Mouse (Mus musculus) embryonic facial prominence, embryonic 14.5 days (tissue): ENCODE data around the gene Lpcat2b. TPM values are rescaled to one million over a fixed set of nuclear protein-coding genes. Genes with fewer than 3 reads are reported as not detected.

Experiments used
- ATAC-seq: fragments of 200-750 bp; cut with Nextera tagmentation; 2 replicates; pipeline ENCODE4 v1.8.0; 2017; ENCODE audit warnings: low read depth, moderate number of reproducible peaks, moderate TSS enrichment
- DNase-seq: peaks from one replicate; pipeline ENCODE4 v3.0.0-alpha.2; 2015; ENCODE audit warnings: low spot score
- H3K27ac ChIP-seq: fragments of 300-500 bp; sonication (generic); replicated peaks from 2 replicates; pipeline ENCODE4 v1.5.1; 2014; ENCODE audit warnings: low read depth, mild to moderate bottlenecking, low read length, moderate library complexity
- H3K27me3 ChIP-seq: fragments of 300-500 bp; sonication (generic); replicated peaks from 2 replicates; pipeline ENCODE4 v1.6.1; 2014; ENCODE audit warnings: low read length; ENCODE audit not compliant: control insufficient read depth, insufficient read depth
- H3K36me3 ChIP-seq: fragments of 300-500 bp; sonication (generic); 2 replicates; pipeline ENCODE4 v1.6.1; 2014; ENCODE audit warnings: low read length, mixed read lengths; ENCODE audit not compliant: control insufficient read depth, insufficient read depth
- H3K4me1 ChIP-seq: fragments of 300-500 bp; sonication (generic); 2 replicates; pipeline ENCODE4 v1.6.1; 2014; ENCODE audit warnings: antibody characterized with exemption, low read length; ENCODE audit not compliant: control insufficient read depth, insufficient read depth
- H3K4me2 ChIP-seq: fragments of 300-500 bp; sonication (generic); 2 replicates; pipeline ENCODE4 v1.6.1; 2014; ENCODE audit warnings: low read depth, mild to moderate bottlenecking, low read length, moderate library complexity, mixed read lengths
- H3K4me3 ChIP-seq: fragments of 300-500 bp; sonication (generic); 2 replicates; pipeline ENCODE4 v1.5.1; 2014; ENCODE audit warnings: low read depth, mild to moderate bottlenecking, low read length
- H3K9ac ChIP-seq: fragments of 300-500 bp; sonication (generic); 2 replicates; pipeline ENCODE4 v1.6.1; 2014; ENCODE audit warnings: low read depth, mild to moderate bottlenecking, low read length, moderate library complexity, mixed read lengths
- H3K9me3 ChIP-seq: fragments of 300-500 bp; sonication (generic); 2 replicates; pipeline ENCODE4 v1.6.1; 2016; ENCODE audit warnings: low read length; ENCODE audit not compliant: control insufficient read depth
- WGBS: fragments of 180-500 bp; shearing (Covaris S2); extraction: QIAGEN DNeasy Blood & Tissue Kit; methylation state at CpG from one replicate; pipeline ENCODE4 v1.1.7; 2014; 5-methylcytosine and 5-hydroxymethylcytosine counted together
- polyA plus RNA-seq: library from polyadenylated mRNA; unstranded; fragments of >200 nt; fragmentation: Nextera tagmentation; extraction: Ambion mirVana; gene quantifications from 2 replicates; pipeline ENCODE4 v1.2.1, GENCODE M21; 2014

Lpcat2b gene
- polyA plus RNA-seq, 1 experiment from 2014 or later, result not detected

- H3K27me3 ChIP-seq, result peaks cover 29% of the 10 kb centered on the region
- H3K36me3 ChIP-seq, result no peaks in the 10 kb centered on the region
- H3K4me3 ChIP-seq, result no peak overlapping the region
- H3K9ac ChIP-seq, result no peak overlapping the region
- no peak overlapping the region for H3K27ac ChIP-seq
- no peak overlapping the region for H3K4me2 ChIP-seq
- DNase-seq (no peak), ATAC-seq (no peak)
- H3K9me3 ChIP-seq, result no peaks in the 10 kb centered on the region
- H3K4me1 ChIP-seq, result no peaks in the 10 kb centered on the region
- 80% methylated on average over 4 of the region's 4 CpGs for WGBS
Observed at GRCm38 (mm10) chr5:107405361-107405760, 26.0 kb upstream of the Lpcat2b start.

- Histone ChIP-seq H3K27me3 (0 out of 2 replicates have a peak, but pooled peaks cover 5% of the 10 kb centered on the region), H3K27ac (no peak overlapping the region), H3K36me3 (no peaks in the 10 kb centered on the region), H3K4me1 (no peaks in the 10 kb centered on the region), H3K9ac (no peak overlapping the region), H3K4me2 (no peak overlapping the region), H3K9me3 (no peaks in the 10 kb centered on the region), H3K4me3 (no peak overlapping the region)
- no peak for ATAC-seq
- DNase-seq, result no peak
- 81% methylated on average over 1 of the region's 1 CpGs for WGBS
Observed at GRCm38 (mm10) chr5:107410305-107410704, 21.0 kb upstream of the Lpcat2b start.

GRCm38 (mm10) chr5:107411326-107411725 lies 20.0 kb upstream of the Lpcat2b start:
- Histone ChIP-seq H3K9ac (no peak overlapping the region), H3K4me3 (no peak overlapping the region), H3K9me3 (no peaks in the 10 kb centered on the region), H3K27ac (peak overlapping the region; percentile 28; the same call in 1 of the 2 replicates), H3K4me1 (no peaks in the 10 kb centered on the region), H3K4me2 (0 out of 2 replicates have a peak overlapping the region, but pooled peaks have one; percentile 4), H3K27me3 (no peaks in the 10 kb centered on the region), H3K36me3 (no peaks in the 10 kb centered on the region)
- ATAC-seq (peak; percentile 87), DNase-seq (peak; percentile 72)
- WGBS, result 18% methylated on average over 4 of the region's 4 CpGs

DNA sequence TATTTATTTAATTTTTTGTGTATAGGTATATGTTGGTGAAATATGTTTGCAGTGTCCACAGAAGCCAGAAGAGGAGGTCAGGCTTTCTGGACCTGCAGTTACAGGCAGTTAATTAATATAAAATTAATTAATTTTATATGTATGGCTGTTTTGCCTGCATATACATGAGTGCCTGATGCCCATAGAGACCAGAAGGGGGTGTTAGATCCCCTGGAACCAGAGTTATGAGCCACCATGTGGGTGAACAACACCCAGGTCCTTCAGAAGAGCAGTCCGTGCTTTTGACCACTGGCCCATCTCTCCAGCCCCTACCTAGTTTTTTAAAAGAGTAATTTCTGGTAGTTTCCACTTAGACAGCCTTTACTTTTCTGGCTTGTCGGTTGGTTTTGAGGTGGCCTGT lies 19.1 kb upstream of the Lpcat2b start:
- WGBS, result 74% methylated on average over 2 of the region's 2 CpGs
- no peak overlapping the region for H3K4me2 ChIP-seq
- no peaks in the 10 kb centered on the region for H3K27me3 ChIP-seq
- H3K36me3 ChIP-seq, result no peaks in the 10 kb centered on the region
- ATAC-seq, result no peak
- H3K9me3 ChIP-seq, result no peaks in the 10 kb centered on the region
- no peak for DNase-seq
- no peak overlapping the region for H3K27ac ChIP-seq
- no peaks in the 10 kb centered on the region for H3K4me1 ChIP-seq
- H3K9ac ChIP-seq, result no peak overlapping the region
- no peak overlapping the region for H3K4me3 ChIP-seq

- Histone ChIP-seq H3K27me3 (no peaks in the 10 kb centered on the region), H3K4me1 (no peaks in the 10 kb centered on the region), H3K4me2 (no peak overlapping the region), H3K36me3 (no peaks in the 10 kb centered on the region), H3K4me3 (no peak overlapping the region), H3K9ac (no peak overlapping the region), H3K9me3 (no peaks in the 10 kb centered on the region), H3K27ac (no peak overlapping the region)
- DNase-seq, result no peak
- no peak for ATAC-seq
- 84% methylated on average over 2 of the region's 2 CpGs for WGBS
Observed at GRCm38 (mm10) chr5:107415098-107415497, 16.3 kb upstream of the Lpcat2b start.

DNA sequence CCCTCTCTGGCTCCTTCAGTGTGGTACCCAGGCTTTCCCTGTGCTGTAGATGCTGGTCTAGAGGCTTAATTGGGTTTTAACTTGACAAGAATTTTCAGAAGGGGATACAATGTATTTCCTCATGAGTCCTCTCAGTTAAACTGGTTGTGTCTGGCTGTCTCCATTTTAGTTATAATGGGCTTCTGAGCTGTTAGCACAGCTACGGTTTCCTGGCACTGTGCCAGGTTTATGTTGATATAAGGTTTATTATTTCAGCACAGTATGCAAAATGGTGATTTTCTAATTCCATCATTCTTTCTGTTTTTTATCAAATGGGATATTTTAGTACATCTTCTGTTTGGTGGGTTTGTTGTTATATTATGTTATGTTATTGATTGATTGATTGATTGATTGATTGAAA lies 9.7 kb upstream of the Lpcat2b start:
- H3K4me1 ChIP-seq, result no peaks in the 10 kb centered on the region
- H3K27ac ChIP-seq, result no peak overlapping the region
- H3K4me3 ChIP-seq, result no peak overlapping the region
- no peak for ATAC-seq
- no peaks in the 10 kb centered on the region for H3K27me3 ChIP-seq
- H3K4me2 ChIP-seq, result no peak overlapping the region
- 43% methylated on average over 1 of the region's 1 CpGs for WGBS
- no peaks in the 10 kb centered on the region for H3K9me3 ChIP-seq
- peak; percentile 58 for DNase-seq
- H3K9ac ChIP-seq, result no peak overlapping the region
- no peaks in the 10 kb centered on the region for H3K36me3 ChIP-seq

- H3K27me3 ChIP-seq, result no peaks in the 10 kb centered on the region
Observed at GRCm38 (mm10) chr5:107434001-107434400, 2.7 kb downstream of the Lpcat2b start.

GRCm38 (mm10) chr5:107436185-107436584 lies 4.8 kb downstream of the Lpcat2b start:
- H3K4me2 ChIP-seq, result no peak overlapping the region
- WGBS, result 83% methylated on average over 6 of the region's 6 CpGs
- peaks cover 8% of the 10 kb centered on the region; the same call in 1 of the 2 replicates for H3K4me1 ChIP-seq
- H3K4me3 ChIP-seq, result no peak overlapping the region
- DNase-seq (no peak), ATAC-seq (no peak)
- H3K9me3 ChIP-seq, result no peaks in the 10 kb centered on the region
- no peaks in the 10 kb centered on the region for H3K36me3 ChIP-seq
- H3K27ac ChIP-seq, result no peak overlapping the region
- H3K9ac ChIP-seq, result no peak overlapping the region
- no peaks in the 10 kb centered on the region for H3K27me3 ChIP-seq

More at GRCm38 (mm10) chr5:107434001-107434400, 2.7 kb downstream of the Lpcat2b start:
- Histone ChIP-seq H3K4me1 (peaks cover 7% of the 10 kb centered on the region; the same call in 1 of the 2 replicates), H3K36me3 (no peaks in the 10 kb centered on the region), H3K4me3 (no peak overlapping the region), H3K9me3 (no peaks in the 10 kb centered on the region), H3K9ac (no peak overlapping the region), H3K27ac (no peak overlapping the region), H3K4me2 (no peak overlapping the region)
- ATAC-seq, result no peak
- no peak for DNase-seq
- WGBS, result 59% methylated on average over 5 of the region's 5 CpGs

DNA sequence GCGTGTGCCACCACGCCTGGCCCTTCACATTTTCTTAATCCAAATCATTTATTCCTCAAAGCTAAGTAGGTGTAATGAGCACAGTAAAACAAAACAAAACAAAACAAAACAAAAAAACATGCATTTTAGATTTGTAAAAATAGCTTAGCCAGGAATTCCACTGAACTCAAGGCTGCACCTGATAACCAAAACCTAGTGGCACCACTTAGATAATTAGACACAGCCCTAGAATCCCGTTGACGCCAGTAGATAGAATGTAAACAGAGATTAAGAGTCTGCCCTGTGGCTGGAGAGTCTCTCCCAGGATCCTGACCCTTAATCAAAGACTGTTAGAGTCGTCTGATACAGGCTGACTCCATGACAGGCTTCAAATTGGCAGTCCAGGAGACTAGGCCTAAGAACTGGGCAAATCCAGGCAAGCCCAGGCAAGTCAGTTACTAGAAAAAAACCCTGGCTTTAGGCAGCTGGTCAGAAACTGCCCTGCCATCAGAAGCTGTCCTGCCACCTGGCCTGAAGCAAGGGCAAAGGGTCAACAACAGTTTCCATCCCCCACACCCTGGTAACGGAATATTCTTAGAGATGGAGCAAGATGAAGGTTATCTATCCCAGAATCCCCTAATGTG lies 5.3 kb downstream of the Lpcat2b start:
- Histone ChIP-seq H3K4me1 (peaks cover 8% of the 10 kb centered on the region; the same call in 1 of the 2 replicates), H3K27me3 (no peaks in the 10 kb centered on the region), H3K27ac (no peak overlapping the region), H3K36me3 (no peaks in the 10 kb centered on the region), H3K9ac (no peak overlapping the region), H3K9me3 (no peaks in the 10 kb centered on the region), H3K4me2 (no peak overlapping the region), H3K4me3 (no peak overlapping the region)
- 68% methylated on average over 6 of the region's 6 CpGs for WGBS
- no peak for DNase-seq
- ATAC-seq, result no peak
